Mouse (Mus musculus) 3T3-L1 (cell line): ENCODE data around the gene Yeats4.
A peak's percentile ranks its signal among the peaks of the same experiment; 100 is the strongest.

Source experiments
- DNase-seq: peaks from one replicate; pipeline ENCODE4 v3.0.0-alpha.2; 2015; ENCODE audit warnings: low read depth, low spot score

Gene Yeats4

DNA sequence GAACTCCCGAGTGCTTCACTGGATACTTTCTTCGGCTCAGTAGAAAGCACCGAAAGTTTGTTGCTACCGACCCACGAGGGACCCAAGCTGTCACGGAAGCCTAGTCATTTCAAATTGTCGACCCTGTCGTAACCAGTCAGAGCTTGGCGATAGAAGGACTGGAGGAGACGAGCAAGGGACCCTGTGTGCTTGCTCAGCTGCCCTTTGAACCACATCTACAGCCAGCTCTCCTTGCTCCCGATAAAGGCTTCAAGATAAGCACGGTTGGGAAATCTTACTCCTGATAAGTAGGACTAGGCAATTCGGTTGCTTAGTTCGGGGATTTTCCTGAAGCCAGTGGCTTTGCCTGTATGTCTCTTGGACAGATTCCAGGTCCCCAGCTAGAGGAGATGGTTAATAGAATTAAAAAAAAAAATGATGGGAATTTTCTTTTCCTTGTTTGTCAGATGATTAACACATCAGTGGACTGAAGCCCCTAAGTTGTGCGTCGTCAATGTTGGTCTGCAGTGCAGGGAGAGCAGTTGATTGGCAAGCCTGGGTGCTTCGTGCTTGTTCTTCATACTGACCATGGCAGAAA is 21.2 kb downstream of the Yeats4 start:
- peak; percentile 55 for DNase-seq

DNA sequence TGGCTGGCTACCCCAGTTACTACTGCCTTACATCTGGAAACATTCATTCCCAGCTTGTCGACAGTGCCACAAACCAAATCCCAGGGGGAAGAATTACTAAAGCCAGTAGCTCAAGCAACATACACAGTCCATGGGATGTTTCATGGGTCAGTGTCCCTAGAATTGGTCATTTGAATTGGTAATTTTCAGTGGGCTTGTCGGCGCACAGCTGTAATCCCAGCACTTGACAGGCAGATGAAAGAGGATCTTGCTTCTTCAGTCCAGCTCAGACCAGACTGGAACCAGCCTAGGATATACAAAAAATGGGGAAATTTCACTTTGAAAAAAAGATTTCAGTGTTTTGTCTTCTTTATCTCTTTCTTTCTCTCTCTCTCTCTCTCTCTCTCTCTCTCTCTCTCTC is 24.6 kb downstream of the Yeats4 start:
- DNase-seq, result peak; percentile 16

DNA sequence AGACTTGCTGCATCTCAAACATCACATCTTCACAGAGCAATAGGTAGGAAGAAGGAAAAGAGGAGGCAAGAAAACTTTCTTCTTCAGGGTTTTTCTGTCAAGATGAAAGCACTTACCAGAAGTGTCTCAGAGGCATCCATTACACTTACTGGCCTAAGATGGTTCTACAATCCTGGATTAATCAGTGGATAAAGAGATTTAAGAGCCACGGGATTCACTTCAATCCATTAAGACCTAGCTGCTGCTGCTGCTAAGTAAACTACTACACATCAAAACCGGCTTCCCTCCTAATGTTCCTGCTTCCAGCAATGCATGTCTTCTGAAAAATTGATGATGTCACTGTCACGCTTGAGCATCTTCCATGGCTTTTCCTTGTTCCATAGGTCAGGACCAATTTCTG is 27.6 kb downstream of the Yeats4 start:
- no peak for DNase-seq

DNA sequence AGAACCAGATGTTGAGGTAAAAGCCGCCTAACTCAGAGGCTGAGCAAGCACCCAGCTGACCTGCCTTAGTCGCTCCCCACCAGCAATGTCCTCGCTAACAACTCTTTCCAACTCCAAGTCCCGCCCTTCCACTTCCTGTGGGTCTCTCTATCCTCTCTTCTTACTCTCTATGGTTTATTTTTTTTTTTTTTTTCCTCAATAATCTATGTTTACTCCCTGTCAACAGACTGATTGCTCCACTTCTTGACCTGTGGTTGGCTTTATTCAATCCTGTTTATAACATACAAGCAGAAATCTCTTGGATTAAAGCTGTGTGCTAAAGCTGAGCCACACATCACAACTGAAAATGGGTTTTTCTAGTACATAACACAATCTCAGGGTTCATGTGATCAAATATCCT is 28.6 kb downstream of the Yeats4 start:
- DNase-seq, result no peak

DNA sequence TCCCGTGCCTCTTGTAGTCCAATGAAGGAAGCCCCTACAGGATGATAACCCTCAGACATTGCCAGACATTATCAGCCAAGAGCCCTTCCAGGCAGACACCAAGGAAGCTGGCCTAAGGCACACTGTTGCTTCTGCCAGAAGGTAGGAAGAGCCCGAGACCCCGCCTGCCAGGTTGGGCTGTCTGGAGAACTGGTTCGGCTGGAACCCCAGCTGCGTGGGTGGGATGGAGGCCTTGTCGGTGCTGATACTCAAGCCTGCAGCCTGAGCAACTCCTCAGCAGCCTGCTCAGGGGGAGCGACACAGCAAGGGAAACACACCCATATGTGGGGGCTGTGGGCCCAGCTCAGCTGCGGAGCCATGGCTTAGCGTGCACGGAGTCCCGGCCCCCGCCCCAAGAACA is 29.3 kb downstream of the Yeats4 start:
- no peak for DNase-seq

DNA sequence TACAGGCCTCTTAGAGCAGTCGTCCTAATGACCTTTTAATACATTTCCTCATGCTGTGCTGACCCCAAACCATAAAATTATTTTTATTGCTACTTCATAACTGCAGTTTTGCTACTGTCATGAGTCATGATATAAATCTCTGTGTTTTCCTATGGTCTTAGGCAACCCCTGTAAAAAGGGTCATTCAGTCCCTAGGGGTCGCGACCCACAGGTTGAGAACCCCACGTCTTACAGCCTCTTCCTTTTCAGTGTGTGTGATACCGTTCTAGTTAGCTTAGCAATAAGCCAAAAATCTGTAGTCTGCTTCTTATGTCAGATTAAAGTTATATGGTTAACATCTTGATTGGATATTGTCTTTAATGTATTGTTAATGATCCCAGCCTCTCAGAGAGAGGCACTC is 30.9 kb downstream of the Yeats4 start:
- no peak for DNase-seq

DNA sequence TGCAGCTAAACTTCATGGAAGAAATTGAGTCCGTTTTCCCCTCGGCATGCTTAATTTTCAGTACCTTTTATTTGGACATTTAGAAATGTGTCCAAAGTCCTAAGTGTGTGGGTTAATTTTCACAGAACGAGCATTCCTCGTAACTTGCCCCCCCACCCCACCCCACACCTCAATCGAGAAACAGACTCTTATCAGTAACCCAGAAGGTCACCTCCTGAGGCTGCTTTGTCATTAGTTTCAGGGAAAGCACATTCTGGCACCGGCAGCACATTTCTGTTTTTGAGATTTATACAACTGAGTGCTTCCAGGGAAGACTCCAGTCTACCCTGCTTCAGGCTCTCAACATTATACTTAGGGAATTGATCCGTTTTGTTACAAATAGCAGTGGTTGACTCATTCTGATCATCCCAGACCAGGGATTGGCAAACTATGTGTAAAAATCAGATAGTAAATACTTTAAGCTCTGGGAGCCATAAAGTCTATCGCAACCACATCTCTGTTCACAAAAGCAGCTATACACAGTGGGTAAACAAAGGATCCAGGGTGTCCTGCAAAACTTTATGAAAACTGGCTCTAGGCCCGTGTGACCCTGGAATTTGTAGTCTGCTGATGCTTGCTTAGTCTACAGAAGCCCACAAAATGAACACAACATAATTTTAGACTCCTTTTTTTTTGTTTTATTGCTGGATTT is 38.8 kb downstream of the Yeats4 start:
- no peak for DNase-seq

DNA sequence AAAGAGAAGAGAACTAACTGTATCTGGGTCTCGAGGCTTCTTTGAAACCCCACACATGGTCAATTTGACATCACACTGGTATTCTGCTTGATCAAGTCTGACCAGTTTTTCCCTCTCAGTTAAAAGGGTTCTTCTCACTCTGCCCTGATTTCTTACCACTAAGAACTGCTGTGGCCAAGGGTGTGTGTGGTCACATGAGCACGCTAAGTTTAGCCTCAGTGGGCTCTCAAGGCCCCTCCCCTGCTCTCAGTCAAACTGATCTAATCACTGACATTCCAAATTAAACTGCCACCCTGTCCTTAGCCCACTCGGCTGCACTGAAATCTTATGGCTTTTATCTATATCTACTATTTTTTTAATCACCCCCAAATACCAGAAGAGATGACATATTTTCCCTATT is 43.2 kb downstream of the Yeats4 start:
- DNase-seq, result no peak

DNA sequence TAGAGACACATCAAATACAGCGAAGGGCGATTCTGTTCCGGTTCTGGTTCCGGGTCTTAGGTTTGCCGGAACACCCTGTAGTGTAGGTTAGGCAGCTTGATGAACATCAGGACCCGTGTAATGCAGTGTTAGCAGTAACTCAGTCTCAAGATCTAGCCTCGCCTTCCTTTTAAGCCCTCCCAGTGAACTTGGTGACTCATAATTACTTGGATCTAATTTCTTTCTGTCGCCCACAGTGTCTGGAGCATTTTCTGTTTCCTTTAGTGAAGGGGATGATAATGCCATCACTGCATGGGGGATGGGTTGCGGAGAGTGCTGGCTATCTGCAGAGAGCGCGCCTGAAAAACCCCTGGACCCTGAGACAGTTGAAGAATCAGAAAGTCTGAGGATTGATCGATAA is 49.7 kb downstream of the Yeats4 start:
- peak; percentile 73 for DNase-seq

DNA sequence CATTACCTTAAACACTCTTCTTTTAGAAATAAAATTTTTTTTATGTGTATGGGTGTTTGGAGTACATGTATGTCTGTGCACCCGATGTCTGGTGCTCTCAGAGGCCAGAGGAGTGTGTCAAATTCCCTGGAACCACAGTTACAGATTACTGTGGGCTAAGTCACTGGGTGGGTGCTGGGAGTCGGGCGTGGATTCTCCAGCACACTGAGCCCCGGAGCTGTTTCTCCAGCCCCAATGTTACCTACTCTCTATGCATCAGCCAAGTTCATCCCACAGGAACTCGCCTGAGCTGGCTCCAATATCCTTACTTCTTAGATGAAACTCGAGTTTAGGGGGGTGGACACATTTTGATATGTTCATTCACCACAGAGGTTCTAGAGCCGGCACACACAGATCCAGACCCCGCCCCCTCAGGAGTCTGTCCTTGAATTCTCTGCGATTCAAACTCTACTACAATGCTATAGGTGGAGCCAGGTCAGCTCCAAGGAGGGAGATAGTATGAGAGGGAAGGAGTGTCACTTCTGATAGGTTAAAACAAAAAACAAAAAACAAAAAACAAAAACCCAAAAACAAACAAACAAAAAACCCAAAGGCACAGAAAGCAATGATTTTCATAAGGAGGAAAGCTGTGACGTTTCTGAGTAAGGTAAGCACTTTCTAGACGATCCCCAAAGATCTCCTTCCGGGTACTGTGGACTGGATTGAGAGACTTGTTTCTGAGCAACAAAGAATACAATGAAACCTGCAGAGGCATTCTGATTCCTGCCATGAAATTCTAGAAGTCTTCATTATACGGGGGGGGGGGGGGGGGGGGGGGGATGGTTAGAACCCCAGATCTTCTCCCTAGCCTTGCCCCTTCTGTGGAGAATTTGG is 50.5 kb downstream of the Yeats4 start:
- DNase-seq, result peak; percentile 35

DNA sequence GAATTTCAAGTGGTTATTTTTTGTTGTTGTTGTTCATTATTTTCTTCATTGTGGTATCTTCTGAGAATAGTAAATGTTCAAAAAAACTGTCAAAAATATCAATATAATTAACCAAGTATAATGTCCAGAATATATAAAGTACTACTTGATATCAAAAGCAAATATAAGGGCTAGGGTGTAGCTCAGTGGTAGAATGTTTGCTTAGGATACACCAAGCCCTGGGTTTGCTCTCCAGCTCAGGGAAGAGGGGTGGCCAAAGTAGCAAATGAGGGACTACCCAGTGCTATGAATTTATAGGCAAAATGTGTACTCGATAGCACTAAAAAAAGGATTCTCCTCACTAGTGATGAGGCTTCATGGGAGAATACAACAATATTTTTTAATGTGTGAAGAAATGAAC is 51.2 kb downstream of the Yeats4 start:
- no peak for DNase-seq

DNA sequence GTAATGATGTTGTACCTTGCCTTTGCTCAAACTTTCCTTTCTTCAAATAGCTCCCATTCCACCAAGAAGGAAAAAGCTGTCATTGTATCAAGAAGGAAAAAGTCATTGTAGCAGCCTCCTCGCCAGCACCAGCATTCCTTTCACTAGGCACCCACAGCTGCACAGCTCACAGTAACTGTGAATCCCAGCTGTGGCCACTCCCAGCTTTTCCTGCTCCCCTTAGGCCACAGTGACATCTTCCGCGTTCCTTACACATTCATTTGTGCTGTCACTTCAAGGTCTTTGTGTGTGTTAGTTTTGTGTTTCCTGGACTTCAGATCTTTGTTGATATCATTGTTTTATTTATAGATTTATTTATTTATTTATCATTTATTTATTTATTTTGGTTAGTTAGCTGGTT is 52.2 kb downstream of the Yeats4 start:
- peak; percentile 33 for DNase-seq

DNA sequence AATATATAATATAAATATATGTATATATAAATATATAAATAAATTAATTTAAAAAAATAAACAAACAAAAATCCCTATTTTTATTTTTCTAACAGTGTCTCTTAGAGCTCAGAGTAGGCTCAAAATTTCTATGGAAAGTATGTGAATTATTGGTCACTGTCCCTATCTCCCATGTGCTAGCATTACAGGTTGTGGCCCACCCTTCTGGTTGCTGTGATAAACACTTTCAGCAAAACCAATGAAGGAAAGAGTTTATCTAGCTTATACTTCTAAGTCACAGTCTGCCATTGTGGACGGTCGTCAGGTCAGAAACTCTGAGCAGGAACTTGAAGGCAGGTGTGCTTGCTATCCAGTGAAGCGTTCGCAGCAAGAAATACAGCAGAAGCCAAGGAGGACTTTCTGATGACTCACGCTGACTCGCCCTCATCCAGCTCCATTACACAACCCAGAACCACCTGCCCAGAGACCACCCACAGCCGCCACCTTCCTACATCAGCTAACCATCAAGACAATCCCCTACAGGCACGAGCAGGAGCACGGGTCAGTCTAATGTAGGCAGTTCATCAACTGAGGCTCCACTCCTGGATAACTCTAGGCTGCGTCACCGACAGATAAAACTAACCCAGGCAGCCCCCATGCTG is 57.4 kb downstream of the Yeats4 start:
- no peak for DNase-seq
